Mouse (Mus musculus) fibroblast of lung, adult 2 months (primary cell): ENCODE measurements around the gene Xpo6.

Experiments
- DNase-seq: peaks from one replicate; pipeline ENCODE4 v3.0.0-alpha.2; 2011; ENCODE audit warnings: low read depth

Gene Xpo6

GRCm38 (mm10) chr7:126200178-126200996 lies at the start of gene Xpo6:
TSS of gene Xpo6 (minus strand) at chr7:126200501.
- peak; percentile 71 for DNase-seq

GRCm38 (mm10) chr7:126249986-126250385 lies 49.7 kb upstream of the Xpo6 start:
- DNase-seq = no peak

DNA sequence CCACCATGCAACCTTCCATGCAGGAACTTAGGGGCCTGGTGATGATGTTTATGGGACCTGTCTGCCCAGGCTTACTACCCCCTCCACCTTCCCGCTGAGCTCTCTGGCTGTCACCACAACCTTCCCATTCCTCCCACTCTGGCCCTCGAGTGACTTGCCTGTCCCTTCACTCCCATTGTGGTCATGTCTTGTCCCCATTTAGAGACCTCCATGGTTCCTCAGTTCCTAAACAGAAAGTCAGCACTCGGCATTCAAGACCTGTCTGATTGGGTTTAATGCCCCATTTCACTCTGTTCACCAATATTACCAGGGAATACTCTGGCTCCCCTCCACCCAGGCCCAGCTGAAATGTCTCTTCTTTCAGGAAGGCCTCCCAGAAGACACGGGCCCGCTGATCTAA lies 48.8 kb upstream of the Xpo6 start:
- DNase-seq = no peak

DNA sequence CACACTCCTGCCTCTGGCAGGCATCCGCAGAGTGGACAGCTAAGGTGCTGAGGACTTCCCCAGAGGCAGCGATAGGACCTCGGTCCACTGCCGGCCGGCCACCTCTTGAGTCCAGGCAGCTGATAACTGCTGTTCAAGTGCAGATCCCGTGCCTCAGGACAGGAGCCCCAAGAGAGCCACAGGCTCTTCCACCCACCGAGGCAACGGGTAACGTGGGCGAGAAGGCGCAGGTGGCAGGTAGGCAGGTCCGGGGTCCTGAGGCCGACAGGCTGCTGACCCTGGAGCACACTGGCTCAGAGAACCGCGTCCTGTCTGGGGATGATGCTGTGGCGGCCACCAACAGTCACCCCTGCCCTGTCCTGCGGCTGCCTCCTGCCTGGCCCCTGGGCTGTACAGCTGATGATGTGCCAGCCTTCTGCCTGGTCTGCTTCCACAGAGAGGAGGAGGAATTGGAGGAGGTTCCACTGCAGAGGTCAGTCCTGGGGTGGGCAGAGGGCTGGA lies 48.4 kb upstream of the Xpo6 start:
- no peak for DNase-seq

DNA sequence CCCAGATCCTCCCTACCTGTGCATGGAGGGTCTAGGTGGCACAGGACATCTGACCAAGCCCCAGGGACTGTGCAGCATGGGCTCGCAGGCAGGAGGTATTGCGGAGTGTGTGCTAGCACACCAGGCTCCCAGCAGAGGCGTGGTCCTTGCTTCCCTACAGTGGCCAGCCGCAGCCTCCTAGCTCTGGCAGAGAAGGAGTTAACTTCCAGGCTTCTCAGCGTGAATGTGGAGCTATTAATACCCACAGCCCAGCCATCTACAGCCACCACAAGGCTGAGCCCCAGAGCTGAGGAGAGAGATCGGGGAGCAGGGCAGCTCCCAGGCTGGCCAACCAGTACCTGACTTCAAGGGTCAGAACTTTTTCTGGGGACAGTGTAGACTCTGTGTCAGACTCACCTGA lies 47.8 kb upstream of the Xpo6 start:
- no peak for DNase-seq

DNA sequence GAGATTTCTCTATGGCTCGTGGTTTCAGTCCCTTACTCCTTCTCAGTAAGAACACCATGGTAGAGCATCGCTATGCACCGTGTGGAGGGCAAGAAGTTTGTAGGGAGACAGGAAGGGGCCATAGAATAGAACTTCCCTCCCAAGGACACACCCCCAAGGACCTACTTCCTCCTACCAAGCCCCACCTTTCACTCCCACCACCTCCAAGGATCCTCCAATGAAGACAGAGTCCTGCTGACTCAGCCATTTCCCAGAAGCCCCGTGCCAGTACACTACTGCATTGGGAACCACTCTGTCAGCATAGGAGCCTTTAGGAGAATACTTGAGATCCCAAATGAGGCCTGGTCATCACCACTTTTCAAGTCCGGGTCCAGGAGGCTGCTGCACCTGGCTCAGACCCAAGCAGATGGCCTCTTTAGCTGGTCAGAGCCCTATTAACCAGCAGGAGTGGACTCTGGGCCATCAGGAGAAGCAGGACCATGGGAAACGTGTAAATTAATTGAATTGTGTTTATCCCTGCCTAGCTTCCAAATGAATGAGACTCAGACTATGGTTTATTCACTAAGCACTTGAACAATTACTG lies 44.0 kb upstream of the Xpo6 start:
- no peak for DNase-seq

GRCm38 (mm10) chr7:126240814-126241360 lies 40.6 kb upstream of the Xpo6 start:
- DNase-seq = no peak

DNA sequence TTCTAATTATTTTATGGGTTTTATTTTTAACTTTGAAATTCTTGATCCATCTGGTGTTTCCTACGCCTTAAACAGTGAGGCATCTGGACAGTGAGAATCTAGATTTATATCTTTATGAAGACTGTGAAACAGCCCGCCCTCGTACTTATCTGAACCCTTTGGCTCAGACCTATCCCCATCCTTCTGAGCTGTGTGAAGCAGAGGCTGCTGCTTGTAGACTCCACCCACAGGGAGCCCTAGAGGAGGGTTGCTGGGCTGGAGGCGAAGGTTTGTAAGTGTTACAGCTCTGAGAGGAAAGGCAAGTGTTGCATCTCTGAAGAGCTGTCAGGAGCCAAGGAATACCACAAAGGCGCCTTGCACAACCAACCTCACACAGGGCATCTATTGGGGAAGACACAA lies 36.5 kb upstream of the Xpo6 start:
- DNase-seq = no peak

DNA sequence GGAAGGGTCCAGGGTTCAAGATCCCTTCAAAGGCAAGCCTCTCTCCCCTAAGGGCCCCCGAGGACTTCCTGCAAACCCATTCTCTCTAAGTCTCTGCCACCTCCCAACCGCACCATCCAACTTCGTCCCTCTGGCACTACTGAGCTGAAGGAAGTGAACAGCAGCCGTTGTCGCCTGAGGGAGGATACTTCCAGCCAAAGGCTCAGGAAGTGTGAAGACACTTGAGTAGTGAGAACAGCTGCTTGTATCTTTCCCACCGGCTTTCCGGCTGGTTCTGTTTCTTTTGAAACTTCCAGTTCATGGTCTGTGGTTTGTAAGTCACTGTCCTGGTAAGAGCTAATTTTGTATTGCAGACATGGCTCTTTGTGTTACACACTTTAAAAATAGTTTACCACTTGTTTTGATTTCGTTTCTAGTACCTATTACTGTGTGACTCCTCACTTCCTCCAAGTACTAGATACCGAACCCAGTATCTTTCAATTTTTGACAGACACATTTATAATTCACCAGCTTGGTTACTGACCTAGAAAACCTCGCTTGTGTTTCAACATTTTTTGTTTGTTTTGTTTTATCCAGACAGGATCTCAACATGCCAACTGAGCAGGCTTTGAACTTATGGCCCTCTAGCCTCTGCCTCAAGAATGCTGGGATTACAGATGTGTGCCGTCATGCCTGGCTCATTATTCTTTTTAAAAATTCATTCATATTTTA lies 35.9 kb upstream of the Xpo6 start:
- DNase-seq = no peak

- no peak for DNase-seq
These were observed 34.3 kb upstream of the Xpo6 start for GRCm38 (mm10) chr7:126234611-126235010.

DNA sequence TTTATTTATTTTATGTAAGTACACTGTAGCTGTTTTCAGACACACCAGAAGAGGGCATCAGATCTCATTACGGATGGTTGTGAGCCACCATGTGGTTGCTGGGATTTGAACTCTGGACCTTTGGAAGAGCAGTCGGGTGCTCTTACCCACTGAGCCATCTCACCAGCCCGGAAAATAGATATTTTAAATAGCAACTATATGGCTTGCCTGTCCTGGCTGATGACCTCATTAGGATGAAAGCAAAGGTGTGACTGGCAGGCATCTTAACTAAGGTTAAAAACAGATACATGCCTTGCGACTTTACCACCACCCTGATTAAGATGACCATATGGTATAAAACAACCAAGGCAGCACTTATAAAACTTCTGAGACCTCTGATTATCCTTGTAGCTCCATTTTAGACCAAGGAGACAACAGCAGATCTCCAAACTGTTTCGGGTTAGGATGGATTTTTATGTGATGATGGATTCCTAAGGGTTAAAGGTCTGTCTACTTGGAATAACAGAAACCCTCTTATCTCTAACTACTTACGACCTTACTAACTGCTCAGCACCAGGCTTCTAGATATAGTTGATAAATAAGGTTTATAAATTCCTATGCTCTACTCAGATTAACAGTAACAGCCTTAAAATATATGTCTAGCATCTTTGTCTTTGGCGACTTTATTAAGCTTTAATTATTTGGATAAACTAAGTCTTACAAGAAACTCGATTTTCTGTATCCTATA lies 32.2 kb upstream of the Xpo6 start:
- no peak for DNase-seq

DNA sequence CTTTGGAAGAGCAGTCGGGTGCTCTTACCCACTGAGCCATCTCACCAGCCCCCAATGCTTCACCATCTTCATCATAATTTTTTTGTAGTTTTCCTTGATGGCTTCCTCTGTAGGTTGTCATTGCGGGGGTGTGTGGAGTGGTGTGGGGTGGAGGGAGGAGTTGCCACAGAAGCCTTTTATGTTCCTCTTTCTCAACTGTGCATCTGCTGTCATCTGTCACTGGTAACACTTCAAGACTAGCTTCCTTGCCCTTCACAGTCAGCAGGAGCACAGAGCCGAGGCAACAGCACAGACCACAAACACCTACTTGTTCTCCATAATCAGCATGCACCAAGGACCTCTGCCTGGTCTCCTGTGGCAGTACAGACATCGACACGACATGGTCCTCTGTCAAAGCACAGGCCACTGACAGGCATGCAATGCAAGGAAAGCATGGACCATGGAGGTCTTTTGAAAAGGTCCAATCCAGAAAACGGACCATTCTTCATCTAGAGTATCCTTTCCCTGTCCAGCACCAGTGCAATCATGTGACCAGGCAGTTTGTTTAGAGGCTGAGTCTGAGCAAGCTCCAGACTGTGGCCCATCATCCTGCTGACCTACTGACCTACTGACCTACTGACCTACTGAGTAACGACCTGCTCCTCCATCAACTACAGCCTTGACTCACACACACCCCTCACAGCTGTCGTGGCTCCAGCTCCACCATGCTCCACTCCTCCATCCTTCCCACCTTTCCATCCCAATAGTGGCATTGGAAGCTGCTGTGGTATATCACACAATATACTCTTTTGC lies 30.3 kb upstream of the Xpo6 start:
- no peak for DNase-seq

- DNase-seq = no peak
These were observed 25.8 kb upstream of the Xpo6 start for GRCm38 (mm10) chr7:126226136-126226535.

GRCm38 (mm10) chr7:126222753-126223152 lies 22.5 kb upstream of the Xpo6 start:
- DNase-seq = no peak

- no peak for DNase-seq
These were observed 20.3 kb upstream of the Xpo6 start for GRCm38 (mm10) chr7:126220611-126221010.

DNA sequence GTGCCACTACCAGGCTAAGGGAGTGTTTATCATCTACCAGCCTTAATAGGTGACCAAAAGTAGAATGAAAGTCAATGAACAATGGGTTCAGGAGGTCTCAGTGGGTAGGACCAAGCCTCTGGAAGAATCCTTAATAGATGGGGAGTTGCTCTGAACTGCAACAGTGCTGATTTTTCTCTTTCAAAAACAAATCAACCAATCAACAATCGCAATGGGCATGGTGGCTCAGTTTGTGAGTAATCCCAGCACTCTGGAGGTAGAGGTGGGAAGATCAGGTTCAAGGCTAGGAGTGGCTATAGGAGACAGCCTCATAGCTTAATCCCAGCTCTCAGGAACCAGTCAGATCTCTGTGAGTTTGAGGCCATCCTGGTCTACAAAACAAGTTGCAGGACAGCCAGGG lies 18.0 kb upstream of the Xpo6 start:
- no peak for DNase-seq

DNA sequence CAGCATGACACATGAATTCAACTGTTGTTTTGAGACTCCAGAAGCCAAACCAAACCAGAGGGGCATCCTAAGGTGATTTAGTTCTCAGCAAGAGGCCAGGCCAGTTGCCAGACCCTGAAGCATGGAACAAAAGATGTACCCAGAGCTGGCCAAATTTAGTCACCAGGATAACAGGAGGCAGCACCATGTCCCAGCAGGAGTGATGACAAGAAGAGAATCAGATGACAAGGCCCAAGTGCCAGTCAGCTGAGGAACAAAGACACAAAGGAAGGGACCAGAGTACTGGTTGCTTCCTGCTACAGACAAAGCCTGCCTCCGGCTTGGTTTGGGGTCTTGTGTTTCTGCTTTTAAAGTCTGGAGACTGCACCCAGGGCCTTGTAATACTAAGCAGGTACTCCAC lies 16.6 kb upstream of the Xpo6 start:
- no peak for DNase-seq

DNA sequence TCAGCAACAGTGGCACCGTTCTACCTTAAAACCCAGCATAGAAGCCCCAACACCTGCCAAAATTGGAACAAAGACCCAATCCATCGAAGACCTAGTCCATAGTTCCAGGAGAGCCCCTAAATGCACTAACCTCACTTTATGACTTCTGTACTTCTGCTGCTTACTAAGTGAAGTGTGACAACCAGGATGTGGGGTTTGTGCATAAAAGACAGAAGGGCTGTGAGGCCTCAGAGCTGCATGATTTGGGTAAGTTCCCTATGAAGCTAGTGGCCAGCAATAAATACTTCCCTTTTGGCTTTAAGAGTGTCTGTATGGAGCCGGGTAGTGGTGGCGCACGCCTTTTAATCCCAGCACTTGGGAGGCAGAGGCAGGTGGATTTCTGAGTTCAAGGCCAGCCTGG lies 10.6 kb upstream of the Xpo6 start:
- no peak for DNase-seq

DNA sequence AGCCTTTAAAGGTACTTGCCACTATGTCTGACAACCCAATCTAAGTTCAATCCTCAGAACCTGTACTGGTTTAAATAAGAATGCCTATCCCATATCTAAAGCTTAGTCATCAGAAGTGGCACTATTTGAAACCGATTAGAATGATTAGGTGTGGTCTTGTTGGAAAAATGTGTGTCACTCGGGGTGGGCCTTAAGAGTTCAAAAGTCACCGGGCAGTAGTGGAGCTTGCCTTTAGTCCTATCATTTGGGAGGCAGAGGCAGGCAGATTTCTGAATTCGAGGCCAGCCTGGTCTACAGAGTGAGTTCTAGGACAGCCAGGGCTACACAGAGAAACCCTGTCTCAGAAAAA lies 670 bp upstream of the Xpo6 start:
- no peak for DNase-seq

GRCm38 (mm10) chr7:126199691-126200102 lies 604 bp downstream of the Xpo6 start:
- no peak for DNase-seq

DNA sequence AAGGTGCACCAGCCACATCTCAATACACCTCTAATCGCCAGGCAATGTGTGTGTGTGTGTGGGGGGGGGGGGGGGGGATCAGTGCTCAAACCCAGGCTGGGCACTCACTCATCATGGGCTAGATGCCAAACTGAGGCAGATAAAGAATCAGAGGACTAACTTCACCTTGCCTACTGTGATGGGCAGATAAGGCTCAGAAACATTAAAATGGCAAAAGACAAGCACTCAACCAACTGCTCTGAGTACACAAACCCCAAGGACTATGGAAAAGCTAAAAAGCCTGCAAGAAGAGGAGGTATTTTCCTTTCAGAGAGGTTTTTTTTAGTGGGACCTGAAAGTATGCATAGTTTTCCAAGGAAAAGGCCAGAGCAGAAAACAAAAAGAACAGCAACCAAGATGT lies 1.4 kb downstream of the Xpo6 start:
- no peak for DNase-seq
